Mouse (Mus musculus) bone marrow macrophage, adult 2 months (primary cell): ENCODE measurements around the gene Exd2.

ENCODE experiments used
- CTCF ChIP-seq: IDR thresholded peaks from 2 replicates; pipeline ENCODE4 v1.5.1; 2012; ENCODE audit warnings: low read depth, mild to moderate bottlenecking, low read length, moderate library complexity
- POLR2A ChIP-seq: IDR thresholded peaks from 2 replicates; pipeline ENCODE4 v1.6.1; 2012; ENCODE audit warnings: mild to moderate bottlenecking, low read depth, low read length, borderline replicate concordance

DNA sequence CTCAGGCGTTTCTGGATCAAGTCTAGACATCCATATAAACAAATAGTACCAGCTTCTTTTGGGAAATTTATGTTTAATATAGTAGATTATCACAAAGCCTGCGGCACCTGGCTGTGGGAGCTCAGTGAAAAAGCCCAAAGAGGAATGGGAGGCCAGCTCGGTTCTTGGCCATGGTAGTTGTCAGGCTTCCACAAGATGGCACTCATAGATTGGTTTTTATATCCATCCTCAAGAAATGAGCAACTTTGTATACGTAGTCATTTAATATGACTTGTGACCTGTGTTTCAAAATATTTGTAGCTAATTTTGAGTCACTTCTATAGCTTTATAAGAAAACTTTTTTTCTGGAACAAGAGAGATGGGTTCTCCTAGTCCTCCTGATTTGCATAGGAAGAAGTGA lies 35.5 kb downstream of the Exd2 start:
- no peak for TF ChIP-seq CTCF
- no peak for TF ChIP-seq POLR2A
